Mouse (Mus musculus) liver, postnatal 0 days (tissue): ENCODE measurements at regions not wholly inside any gene's neighbourhood (a gene's known extent, or its start where the extent isn't known, plus 50 kb on each side); places are given as distances from the start of the nearest gene placed in this dataset.

ENCODE experiments used
- CTCF ChIP-seq: sonication (generic); IDR thresholded peaks from 2 replicates; pipeline ENCODE4 v1.5.1; 2016; ENCODE audit warnings: antibody characterized with exemption, low read depth
- EP300 ChIP-seq: IDR thresholded peaks from 2 replicates; pipeline ENCODE4 v1.6.1; 2016; ENCODE audit warnings: antibody characterized with exemption, low read depth, mild to moderate bottlenecking

DNA sequence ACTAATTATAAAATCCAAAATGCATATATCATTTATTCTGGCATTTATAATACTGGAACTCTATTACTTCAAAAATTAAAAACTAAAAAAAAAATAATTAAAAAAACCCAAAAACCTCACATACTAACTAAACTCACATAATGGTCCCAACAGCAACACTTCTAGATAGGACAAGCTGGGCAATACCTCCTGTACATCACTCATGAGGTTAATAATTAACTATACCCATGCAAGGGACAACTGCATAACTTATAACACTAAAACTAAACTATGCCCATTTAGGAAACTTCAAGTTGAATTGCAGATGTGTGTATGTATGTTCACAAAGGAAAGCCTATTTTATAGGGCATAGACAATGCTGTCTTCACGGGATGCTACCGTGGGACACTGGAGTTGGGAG lies 263.0 kb upstream of the Smim15 start:
- TF ChIP-seq CTCF (no peak), EP300 (no peak)
